Mouse (Mus musculus) hindlimb bud, embryonic 11.5 days (tissue): Measurements from ENCODE around the gene Cacng4.

Source experiments
- DNase-seq: peaks from one replicate; pipeline ENCODE4 v3.0.0-alpha.2; 2012; ENCODE audit warnings: low read depth, low spot score; ENCODE audit errors: extremely low spot score

Gene Cacng4

GRCm38 (mm10) chr11:107720264-107721021 lies 73.9 kb downstream of the Cacng4 start:
- no peak for DNase-seq

- no peak for DNase-seq
Observed at GRCm38 (mm10) chr11:107716332-107716938, 77.9 kb downstream of the Cacng4 start, which contains the start of gene Cacng1. Gene Cacng1, minus strand, starts transcription at chr11:107716522.

- no peak for DNase-seq
Observed at GRCm38 (mm10) chr11:107714368-107714767, 80.0 kb downstream of the Cacng4 start.

GRCm38 (mm10) chr11:107710379-107710778 lies 84.0 kb downstream of the Cacng4 start:
- DNase-seq, result no peak

GRCm38 (mm10) chr11:107707897-107708610 lies 86.3 kb downstream of the Cacng4 start:
- no peak for DNase-seq

GRCm38 (mm10) chr11:107705476-107706074 lies 88.8 kb downstream of the Cacng4 start:
- DNase-seq, result no peak

- DNase-seq, result no peak
Observed at GRCm38 (mm10) chr11:107705060-107705459, 89.3 kb downstream of the Cacng4 start.

GRCm38 (mm10) chr11:107703272-107704134 lies 90.9 kb downstream of the Cacng4 start:
- no peak for DNase-seq

- DNase-seq, result no peak
Observed at GRCm38 (mm10) chr11:107699967-107700366, 94.4 kb downstream of the Cacng4 start.

- DNase-seq, result no peak
Observed at GRCm38 (mm10) chr11:107693338-107693737, 101.0 kb downstream of the Cacng4 start.

GRCm38 (mm10) chr11:107691569-107691968 lies 102.8 kb downstream of the Cacng4 start:
- DNase-seq, result no peak

- no peak for DNase-seq
Observed at GRCm38 (mm10) chr11:107688480-107688879, 105.9 kb downstream of the Cacng4 start.

- DNase-seq, result no peak
Observed at GRCm38 (mm10) chr11:107686290-107686689, 108.1 kb downstream of the Cacng4 start.

- DNase-seq, result no peak
Observed at GRCm38 (mm10) chr11:107683544-107684465, 110.6 kb downstream of the Cacng4 start.

GRCm38 (mm10) chr11:107682694-107683355 lies 111.5 kb downstream of the Cacng4 start:
- DNase-seq, result no peak
